Mouse (Mus musculus) naive thymus-derived CD4-positive, alpha-beta T cell, adult 2 months (primary cell): ENCODE measurements around the gene Igflr1.

ENCODE experiments used
- DNase-seq: peaks from one replicate; pipeline ENCODE4 v3.0.0-alpha.2; 2011; ENCODE audit warnings: low read depth

The Igflr1 gene

DNA sequence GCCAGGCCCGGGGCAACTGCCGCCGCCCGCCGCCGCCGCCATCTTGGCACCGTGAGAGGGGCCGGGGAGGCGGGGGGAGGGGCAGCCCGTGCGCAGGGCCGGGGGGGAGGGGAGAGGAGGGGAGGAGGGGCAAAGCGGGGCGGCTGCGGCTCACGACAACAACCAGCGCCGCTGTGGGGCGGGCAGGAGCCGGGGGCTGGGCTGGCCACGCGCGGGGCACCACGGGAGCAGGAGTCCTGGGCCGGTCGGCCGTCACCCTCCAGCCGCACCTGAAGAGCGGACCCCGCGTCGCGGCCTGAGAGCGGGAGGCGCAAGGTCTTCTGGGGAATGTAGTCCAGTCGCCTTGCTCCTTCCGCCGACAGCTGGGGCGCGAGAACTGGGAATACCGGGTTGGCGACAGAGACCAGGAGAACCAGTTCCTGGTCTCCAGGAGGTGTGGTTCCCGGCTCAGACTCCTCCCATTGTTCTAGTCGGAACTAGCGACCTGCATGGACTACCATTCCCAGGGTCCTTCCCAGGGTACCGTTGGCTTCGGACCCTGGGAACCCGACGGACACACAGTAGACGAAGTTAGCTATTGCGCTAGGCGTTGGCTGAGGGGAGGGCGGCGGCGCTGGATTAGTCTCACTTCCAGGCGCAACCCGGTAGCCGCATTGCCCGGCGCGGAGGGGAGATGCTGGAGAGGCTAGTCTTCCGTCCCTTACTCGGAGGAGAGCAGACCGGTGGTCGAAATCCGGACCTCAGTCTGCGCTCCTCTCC, 23.6 kb downstream of the Igflr1 start, which contains the start of gene Kmt2b:
Gene Kmt2b, minus strand, starts transcription at position 51 of the 759 bp plus-strand sequence.
- peak; percentile 93 for DNase-seq

DNA sequence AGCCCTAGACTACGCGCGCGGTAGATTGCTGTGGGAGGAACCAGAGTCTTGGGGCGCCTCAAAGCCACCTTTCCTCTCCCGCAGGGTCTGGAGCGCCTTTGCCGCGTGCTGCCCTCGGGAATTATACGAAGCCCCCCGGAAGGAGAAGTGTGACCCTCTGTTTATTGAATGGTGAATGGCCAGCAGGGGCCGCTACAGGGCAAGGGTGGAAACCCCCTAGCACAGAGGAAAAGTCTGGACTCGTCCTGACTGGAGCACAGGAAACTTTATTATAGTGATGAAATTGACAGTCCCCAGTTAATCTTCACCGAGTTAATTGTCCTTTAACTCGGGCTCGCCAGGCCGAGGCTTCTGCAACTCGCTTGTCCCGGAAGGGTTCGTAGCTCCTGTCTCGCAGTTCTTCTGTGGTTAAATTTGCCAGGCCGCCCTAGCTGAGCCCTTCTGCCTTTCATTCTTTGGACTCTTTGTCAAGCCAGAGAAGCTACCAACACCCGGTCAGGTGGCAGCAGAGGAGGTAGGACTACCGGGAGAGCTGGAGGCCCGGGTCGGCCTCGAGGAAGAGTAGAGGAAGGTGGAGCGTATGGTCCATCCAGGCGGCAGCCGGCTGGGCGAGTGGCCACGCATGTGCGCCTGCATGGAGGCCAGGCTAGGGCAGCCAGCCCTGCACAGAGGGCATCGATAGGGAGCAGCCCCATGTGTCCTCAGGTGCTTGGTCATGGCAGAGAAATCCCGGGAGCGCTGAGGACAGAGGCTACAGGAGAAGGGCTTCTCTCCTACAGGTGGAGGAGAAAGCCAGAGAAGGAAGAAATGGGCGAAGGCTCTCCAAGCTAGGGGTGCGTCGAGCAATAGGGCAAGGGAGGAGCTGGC, 24.4 kb downstream of the Igflr1 start:
- DNase-seq = peak; percentile 78

- no peak for DNase-seq
Measured at GRCm38 (mm10) chr7:30590927-30591604, 25.8 kb downstream of the Igflr1 start.

DNA sequence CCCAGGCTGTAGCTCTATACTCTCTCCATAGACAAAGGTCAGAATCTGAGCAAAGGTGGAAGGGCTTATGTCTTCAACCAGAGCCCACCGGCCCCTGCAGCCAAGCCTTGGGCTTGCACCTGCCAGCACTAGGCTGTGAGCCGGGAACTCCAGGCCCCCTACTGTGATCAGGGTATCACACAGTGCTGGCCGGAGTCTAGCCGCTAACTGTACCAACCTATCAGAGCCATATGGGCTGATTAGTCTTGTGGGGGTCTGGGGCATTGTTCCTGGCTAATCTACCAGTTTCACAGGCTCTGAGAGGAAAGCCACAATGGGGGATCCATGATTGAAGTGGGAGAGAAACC, 26.4 kb downstream of the Igflr1 start:
- no peak for DNase-seq

GRCm38 (mm10) chr7:30592772-30593423, 27.7 kb downstream of the Igflr1 start:
- no peak for DNase-seq

DNA sequence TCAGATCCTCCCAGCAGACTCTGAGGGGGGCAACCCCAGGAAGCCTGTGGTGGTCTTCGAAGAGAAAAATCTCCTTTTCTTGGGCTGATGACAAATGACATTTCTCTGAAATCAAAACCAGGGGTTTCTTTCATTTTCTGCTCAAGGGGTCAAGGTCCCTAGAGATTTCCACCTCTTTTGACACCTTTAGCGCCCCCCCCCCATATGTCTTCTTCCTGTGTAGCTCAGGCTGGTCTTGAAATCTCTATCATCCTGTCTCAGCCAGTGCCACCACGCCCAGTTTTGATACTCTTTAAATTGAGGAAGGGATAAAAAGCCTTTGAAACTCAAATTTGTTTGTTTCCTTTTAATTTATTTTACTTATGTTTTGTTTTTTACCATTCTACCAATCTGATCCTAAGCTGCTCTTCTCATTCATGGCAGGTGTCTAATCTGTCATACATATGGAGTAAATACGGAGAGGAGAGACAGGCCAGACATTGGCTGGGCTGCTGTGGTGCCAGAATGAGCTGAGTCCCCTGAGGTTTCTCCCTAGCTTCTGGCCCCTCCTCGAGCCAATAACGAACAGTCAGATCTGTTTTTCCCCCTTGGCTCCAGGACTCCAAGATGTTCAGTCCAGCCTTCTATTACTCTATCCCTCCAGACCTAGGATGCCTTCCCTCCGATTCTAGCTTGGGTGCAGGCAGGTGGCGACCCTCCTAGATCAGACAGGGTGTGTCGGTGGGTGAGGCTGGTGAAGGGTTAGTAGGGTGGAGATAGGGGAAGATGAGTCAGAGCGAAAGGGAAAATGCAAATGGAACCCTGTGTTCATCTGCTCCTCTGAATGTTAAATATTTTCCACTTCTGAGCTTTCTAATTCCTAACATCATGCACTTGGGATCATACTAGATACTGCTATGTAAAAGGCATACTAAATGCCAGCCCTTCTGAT, 28.6 kb downstream of the Igflr1 start:
- DNase-seq = no peak

GRCm38 (mm10) chr7:30594510-30595024, 29.3 kb downstream of the Igflr1 start:
- no peak for DNase-seq

- DNase-seq = no peak
Measured at GRCm38 (mm10) chr7:30596093-30596492, 30.9 kb downstream of the Igflr1 start.

GRCm38 (mm10) chr7:30596811-30597210, 31.6 kb downstream of the Igflr1 start:
- no peak for DNase-seq

DNA sequence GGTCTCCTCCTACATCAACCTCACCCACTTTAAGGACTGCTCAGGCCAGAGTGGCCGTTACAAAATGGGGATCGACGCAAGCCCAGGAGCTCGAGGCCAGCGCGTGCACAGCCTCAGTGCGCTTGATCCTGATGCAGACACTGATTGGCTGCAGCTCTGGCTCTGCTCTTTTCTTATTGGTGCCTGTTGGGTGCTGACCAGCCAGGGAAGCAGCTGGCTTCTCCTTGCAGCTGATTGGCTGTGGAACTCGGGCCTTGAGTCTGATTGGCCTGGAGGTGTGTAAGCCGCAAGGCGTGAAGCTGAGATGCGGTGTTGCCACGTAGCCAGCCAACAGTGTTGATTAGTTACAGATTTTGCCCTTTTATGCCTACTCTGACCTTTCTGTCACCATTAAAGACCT, 33.6 kb downstream of the Igflr1 start, which contains the start of gene Zbtb32:
Gene Zbtb32, minus strand, starts transcription at position 124 of the 400 bp plus-strand sequence.
- no peak for DNase-seq

DNA sequence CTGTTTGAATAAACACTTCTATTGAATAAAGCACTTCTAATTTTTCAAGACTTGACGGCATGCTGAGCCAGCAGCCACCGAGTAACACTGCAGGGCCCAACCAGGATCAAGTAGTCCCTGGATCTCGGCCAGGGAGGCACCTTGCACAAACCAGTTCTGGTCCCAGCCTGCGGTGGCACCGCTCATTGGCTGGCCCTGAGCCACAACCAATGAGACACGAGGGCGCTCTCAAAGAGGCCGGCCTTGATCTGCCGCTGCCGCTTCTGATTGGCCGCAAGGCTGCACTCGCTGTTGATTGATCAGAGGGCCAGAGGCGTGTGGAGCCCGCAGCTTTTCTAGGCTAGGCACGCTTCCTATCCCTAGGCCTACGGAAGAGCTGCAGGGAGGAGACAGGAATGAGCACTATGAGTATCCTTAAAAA, 34.7 kb downstream of the Igflr1 start:
- peak; percentile 64 for DNase-seq

DNA sequence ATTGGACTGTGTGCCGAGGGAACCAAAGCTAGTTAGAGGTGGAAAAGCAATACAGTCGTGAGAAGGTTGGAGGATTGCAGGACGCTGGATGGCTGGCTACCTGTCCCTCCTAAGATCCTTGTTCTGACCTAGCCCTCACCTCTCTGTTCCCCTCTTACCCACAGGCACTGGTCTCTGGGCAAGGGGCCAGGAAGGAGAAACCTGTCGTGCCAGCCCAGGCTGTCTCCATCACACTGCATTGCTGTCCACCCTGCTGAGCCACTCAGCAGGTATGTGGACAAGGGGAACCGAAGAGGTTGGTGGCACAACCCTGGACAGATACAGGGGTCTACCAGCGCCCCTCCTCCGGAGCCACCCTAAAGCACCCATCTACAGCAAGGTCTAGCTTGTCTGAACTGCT, 35.4 kb downstream of the Igflr1 start:
- no peak for DNase-seq

DNA sequence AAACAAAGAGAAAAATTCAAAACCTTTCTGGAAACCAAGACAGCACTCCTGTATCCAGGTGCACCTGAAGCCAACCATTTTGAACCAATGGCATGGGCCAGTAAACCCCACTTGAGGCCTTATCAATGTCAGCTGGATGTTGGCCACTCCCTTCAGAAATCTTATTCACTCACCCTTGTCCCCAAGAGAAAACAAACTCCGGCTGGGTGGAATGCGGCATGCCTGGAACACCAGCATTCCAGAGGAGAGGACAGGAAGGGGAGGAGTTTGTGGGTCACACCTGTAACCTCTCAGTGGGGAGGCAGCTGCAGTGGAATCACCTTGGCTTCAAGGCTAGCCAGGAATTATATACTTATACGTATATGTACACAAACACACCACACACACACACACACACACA, 37.4 kb downstream of the Igflr1 start:
- DNase-seq = no peak

DNA sequence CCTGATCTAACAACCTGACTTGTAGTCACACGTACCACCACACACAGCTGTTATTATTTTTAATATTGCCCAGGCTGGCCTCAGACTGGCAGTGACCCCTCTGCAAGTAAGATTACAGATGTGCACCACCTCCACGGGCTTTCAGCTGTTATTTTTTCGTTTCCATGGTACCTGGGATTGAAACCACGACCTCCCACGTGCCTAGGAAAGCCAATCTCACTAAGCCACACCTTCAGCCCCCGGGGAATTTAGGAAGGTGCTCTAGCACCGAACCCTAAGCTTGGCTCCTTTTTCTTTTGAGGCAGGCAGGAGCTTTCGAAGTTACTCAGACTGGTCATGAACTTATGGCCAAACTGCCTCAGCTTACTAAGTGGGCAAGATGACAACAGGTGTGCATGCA, 39.2 kb downstream of the Igflr1 start:
- DNase-seq = no peak

- DNase-seq = no peak
Measured at GRCm38 (mm10) chr7:30604944-30605343, 39.7 kb downstream of the Igflr1 start.

DNA sequence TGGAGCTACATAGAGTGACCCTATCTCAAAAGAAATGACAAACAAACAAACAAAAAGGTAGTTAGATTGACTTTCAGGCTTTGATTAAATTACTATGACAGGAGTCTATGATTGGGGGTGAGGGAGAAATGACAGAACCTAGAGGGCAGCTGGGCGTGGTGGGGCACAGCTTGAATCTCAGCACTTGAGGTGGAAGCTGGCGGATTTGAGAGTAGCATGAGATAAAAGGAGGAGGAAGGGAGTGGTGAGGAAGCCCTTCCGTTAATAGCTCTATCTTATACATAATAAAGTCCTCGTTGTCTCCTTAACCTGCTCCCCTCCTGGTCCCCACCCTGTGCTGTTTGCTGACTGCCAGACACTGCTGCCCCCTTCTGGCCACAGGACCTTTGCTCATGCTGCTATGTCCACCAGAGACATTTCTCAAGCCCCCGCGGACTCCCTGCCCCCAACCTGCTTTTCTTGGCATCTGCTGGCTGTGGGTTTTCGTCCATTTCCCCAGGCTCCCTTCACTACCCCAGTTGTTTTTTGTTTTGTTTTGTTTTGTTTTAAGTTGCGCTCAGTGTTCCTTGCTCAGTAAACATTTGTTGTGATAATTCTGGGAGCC, 42.6 kb downstream of the Igflr1 start:
- peak; percentile 79 for DNase-seq

- DNase-seq = no peak
Measured at GRCm38 (mm10) chr7:30608476-30608875, 43.2 kb downstream of the Igflr1 start.

- no peak for DNase-seq
Measured at GRCm38 (mm10) chr7:30610043-30610442, 44.8 kb downstream of the Igflr1 start.

GRCm38 (mm10) chr7:30612654-30613402, 47.6 kb downstream of the Igflr1 start, which contains the start of gene Upk1a:
TSS of gene Upk1a (minus strand) at chr7:30612847.
- DNase-seq = no peak
